Mouse (Mus musculus) urinary bladder, adult 18-20 months (tissue): ENCODE measurements at regions not wholly inside any gene's neighbourhood (a gene's known extent, or its start where the extent isn't known, plus 50 kb on each side); places are given as distances from the start of the nearest gene placed in this dataset.

Experiments
- DNase-seq, 2 experiments: peaks; one replicate each; pipeline ENCODE4 v3.0.0; 2022; ENCODE audit warnings: low spot score in 2 of 2, mixed read lengths in 2 of 2

DNA sequence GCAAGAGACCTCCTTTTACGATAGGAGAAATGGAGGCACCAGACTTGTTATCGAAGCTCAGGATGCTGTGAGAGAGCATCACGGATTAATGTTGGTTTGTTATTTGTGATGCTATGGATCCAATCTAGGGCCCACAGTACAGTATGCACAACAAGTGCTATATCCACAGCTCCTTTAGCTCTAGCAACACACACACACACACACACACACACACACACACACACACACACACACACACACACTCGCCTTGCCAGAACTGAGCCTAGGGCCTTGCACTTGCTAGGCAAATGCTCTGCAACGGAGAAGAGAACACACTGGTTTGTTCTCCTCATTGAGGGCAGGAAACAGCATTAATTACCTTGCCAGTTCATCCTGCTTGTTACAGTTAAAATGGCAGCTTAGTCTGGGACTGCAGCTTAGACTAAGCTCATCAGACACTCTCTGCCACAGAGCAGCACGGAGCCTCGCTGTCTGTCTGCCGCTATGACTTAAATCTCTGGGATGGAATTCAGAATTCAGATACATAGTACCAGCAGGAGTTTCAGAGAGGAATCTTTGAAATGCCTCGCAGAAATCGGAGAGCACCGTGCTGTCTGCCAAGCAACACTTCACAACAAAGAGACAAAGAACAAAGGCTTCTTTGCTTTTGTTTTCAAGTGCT, 285.0 kb downstream of the Rngtt start:
- no peak for DNase-seq

DNA sequence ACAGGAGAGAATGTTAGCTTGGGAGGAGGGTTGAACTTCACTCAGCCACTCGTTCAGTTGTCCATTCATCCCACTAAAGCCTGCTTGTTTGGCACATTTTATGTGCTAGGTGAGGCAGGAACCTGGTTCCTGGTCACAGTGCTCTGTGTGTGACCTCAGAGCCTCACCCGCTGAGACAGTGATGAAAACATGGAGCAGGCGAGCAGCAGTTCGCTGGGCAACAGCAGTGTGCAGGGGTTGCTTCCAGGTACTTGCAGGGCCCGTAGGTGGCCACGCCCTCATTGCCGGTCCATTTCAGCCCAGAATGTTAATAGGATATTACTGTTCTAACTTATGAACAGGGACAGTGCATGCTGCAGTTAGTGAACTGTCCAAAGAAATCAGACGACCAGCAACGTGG, 285.7 kb downstream of the Rngtt start:
- DNase-seq, result no peak

DNA sequence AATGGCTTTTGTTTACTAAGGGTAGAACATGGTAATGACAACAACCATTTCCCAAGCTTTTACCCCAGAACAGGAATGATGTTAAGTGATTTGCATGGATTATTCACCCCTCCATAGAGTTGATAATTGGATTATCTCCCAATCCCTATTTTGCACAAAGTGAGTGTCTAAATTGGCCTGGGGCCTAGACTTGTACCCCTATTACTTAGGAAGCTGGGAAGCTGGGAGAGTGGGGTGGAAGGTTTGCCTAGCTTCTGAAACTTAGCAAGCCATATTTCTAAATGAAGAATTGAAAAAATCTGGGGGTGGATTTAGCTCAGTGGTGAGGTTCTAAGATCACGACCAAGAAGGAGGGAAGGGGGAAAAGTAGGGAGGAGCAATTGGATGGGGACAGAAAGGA, 289.9 kb downstream of the Rngtt start:
- no peak for DNase-seq

DNA sequence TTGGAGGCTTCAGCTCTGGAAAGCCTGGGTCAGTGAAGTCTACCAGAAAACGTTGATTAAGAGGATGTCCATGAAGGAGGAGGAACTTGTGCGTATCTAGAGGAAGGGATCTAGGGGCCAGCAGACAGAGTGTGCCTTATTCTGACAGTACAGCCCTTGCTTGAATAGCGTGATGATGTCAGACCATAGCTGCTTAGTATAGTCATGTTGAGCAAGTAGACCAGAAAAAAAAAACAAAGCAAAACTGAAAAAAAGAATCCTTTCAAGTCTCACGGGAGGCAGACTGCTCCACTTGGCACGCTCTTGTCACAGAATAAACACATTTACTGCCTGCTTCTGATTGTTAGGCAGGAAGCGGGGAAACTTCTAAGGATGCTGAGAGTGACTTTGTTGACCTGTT, 290.7 kb downstream of the Rngtt start:
- no peak for DNase-seq

DNA sequence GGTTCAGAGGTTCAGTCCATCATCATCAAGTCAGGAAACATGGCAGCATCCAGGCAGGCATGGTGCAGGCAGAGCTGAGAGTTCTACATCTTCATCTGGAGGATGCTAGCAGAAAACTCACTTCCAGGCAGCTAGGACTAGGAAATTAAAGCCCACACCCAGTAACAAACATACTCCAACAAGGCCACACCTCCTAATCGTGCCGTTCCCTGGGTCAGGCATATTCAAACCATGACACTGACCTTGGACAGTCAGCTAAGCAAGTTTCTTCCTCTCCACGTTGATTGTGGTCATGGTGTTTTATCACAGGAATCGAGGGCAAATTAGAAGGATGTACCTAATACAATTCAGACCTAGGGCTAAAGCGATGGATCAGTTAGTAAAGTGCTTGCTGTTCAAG, 294.5 kb downstream of the Rngtt start:
- DNase-seq, result no peak

DNA sequence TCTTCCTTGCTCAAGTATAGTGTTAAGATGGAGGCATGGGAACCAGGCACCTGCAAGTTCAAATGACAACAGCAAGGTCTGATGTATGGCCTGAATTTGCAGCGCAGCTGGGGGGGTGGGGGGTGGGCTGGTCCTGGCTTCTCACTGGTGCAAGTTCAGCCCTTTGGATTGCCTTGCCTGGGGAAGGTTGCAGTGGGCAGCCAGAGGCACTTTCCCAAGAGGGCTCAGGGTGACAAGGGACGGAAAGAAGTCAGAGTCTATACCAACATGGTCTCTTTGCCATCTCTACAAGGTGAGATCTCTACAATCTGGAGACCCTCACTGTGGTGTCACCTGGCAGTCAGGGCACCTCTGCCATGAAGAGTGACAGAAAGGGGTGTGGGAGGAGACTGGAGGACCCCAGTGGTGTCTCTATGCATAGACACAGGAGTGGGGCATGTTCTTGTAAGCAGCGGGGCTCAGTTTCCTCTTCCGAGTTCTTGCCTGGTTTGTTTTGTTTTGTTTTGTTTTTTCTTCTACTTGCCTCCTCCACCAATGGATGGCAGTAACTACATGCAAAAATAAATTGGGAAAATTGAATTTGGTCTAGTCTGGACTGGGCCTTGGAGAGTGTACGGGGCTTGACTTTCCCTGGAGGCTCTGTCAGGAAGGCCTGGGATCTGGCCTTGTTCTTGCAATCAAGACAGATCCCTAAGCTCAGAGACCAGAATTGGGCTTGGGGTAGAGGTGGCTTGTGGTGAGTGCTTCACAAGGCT, 284.4 kb upstream of the Cnr1 start:
- DNase-seq, result no peak

DNA sequence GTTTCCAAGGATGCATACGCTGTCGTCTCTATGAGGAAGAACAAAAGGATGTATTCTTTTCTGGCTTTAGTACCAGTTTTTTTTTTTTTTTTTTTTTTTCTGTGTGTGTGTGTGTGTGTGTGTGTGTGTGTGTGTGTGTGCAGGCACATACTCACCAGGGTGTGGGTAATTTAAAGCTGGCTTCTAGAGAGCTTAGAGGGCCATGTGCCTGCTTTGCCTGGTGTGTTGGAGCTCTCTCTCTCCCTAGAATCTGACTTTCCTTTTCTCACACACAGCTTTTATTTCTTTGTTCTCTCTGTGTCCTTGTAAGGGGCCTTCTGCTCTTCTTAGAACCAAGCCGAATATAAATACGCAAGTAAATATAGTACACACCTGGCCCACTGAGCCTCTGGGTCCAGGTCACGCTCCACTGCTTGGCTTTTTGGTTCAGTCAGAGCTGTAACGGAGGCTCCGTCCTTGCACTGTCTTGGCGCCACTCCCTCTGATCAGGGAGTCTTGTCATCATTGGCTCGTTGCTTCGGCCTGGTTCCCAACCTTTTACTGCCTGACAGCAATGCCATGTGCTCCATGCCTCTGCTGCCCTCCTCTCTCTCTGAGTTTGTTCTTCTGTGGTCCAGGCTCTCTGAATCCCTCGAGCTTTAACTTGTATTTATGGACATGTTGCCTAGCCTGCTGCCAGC, 283.7 kb upstream of the Cnr1 start:
- DNase-seq, result no peak

DNA sequence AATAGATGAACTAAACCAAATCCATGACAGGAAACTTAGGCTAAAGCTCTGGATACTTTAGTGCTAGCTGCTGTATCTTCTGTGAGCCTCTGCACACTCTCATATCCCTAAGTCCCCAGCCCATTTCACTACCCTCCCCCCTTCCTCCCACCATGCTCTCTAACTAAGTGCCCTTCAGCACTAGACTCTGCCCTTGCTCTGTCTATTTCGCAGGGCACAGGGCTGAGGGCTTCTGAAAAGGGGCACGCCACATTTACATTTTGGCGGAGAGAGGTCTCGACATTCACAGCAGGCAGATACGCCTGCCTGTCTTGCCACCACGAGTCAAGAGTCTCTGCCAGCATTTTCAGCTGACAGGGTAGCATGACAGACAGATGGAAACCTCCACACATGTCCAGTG, 282.5 kb upstream of the Cnr1 start:
- DNase-seq, result no peak

DNA sequence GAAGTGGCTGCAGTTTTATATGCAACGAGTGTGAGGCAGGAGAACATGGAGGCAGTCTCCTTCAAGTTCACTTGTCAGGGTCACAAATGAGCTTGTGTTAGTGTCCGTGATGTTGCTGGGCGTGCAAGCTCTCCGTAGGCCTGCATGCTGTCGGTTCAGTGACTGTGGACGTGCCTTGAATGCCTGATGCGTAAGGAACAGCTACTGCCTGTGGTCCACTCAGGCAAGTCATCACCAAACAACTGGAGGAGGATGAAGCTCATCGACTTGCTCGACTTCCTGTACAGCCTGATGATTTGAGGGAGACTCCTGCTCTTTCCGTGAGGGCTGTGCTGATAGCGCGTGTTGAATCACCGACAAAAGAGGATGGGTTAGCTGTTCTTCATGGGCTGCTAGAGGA, 281.9 kb upstream of the Cnr1 start:
- no peak for DNase-seq

DNA sequence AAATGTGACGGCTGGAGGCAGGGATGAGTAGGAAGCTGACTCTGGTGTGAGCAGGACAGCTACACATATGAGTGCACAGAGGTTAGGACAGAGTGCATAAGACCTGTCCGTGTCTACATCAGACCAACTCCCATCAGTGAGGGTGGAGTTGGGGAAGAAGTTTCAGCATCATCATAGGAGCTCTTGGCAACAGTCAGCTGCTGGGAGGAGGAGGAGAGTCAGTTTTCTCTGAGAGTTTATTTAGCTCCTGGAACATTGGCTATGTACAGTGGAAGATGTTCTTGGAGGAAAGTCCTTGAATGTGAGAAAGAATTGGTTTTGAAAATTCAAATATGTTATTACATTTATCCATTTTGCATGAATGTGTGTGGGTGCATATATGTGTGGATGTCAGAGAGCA, 279.2 kb upstream of the Cnr1 start:
- no peak for DNase-seq

DNA sequence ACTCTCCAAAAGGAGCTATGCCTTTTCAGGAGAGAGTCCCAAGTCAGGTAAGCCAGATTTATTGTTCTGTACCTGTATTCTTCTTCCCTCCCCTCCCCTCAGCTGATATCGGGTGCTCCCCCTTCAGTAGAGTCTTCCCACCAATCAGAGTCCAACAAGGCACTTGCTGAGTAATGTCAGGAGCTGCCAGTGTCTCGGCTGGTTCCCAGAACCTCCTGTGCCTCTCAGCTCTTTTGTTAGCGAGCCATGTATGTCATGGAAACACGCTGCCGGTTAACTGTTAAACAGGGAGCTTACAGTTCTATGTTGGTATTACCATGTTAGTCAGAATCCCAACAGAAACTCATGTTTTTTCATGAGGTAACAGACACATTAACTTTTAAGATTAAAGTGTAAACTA, 273.1 kb upstream of the Cnr1 start:
- no peak for DNase-seq

DNA sequence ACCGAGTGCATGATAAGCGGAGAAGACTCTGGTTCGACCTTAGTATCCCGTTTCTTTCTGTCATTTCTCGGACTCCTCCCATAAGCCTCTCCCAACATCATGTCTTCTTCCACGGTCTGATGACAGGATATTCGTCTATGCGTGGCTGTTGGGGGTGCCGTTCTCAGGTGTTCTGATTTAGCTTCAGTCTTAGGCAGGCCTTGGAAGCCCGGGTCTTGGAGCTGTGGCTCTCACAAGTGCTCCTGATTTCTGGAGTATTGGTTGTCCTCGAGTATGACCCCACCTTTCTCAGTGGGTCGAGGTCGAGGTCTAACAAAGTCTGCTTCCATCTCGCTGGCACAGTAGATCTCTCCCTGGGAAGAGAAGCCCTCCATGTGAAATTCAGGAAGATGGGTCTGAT, 264.6 kb upstream of the Cnr1 start:
- no peak for DNase-seq

DNA sequence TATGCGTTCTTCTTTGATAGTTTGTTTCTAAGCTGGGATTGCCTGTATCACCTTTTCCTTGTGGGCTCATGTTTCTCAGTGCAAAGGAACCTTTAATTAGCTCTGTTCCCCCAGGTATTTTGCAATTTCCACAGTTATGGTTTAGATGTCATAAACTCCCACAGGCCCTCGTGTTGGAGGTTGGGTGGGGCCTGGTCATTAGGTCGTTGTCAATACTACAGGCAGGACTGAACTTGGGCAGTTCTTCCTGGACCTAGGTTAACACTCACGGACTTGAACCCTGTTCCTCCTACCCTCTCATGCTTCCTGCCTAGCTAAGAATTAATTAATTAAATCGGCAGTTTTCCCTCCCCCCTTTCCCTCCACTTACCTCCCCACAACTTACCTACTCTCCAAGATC, 263.8 kb upstream of the Cnr1 start:
- DNase-seq, result no peak

DNA sequence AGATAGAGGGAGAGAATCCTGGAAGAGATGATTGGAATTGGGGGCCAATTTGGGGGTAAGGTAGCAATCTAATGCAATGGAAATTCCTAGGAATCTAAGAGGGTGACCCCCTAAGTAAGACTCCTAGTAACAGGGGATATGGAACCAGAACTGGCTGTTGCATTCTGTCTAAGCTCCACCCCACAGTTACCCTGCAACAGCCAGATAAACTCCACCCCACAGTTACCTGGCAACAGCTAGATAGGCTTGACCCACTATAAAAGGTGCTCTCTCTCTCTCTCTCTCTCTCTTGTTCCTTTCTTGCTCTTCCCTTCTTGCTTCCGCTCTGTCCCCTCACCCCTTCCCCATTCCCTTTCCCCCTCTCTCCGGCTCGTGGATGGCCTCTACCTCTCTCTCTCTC, 262.5 kb upstream of the Cnr1 start:
- no peak for DNase-seq

DNA sequence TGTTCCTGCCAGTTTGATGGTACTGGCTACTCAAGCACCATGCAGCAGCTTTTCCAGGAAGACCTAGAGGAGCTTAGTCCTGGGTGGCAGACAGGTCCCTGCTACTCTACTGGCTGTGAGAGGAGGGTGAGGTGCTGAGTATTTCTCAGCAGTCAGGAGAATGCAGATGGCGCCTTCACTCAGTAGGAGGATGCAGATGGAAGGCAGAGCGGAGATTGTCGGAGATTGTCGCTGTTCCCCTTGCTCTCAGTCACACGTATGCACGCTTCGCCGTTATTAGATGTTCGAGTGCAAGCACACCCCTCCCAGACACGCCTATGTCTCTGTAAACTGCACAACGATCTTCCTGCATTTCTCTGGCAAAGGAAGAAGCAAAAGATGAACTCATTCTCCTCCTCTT, 261.4 kb upstream of the Cnr1 start:
- no peak for DNase-seq

DNA sequence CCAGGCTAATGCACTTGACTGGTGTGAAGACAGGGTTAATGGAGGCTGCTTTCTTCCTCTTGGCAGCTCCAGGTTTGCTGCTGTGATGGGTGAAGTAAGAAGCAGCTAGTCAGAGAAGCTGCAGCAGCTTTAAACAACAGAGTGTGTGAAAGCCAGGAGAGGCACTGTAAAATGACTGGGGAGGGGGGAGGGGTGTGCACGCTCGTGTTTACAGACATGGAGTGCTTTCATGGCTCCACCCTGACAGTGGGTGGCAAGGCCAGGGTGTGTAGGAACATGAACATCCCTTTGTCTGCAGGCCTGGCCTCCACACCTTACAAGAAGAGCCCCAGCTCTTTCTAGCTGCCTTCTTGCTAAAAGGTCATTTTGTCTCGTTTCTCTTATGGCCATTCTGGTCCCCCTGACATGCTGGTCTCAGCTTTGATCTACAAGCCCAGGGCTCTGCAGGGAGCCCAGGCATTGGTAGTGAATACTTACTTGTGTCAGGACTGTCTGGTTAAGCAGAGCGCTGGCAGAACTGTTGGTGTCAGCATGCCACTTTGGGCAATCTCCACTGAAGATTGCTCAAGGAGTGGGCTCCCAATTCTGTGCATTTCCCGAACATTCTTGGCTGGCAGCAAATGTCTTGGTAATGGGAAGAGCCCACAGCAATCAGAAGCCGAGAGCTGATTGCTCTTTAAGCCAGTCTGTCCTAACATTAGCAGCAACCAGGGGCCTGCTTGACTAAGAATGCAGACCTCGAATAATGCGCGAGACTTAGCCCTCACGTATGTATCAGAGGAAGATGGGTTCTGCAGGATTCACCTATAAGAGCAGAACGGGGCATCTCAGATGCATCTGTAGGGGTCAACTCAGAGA, 260.5 kb upstream of the Cnr1 start:
- no peak for DNase-seq

DNA sequence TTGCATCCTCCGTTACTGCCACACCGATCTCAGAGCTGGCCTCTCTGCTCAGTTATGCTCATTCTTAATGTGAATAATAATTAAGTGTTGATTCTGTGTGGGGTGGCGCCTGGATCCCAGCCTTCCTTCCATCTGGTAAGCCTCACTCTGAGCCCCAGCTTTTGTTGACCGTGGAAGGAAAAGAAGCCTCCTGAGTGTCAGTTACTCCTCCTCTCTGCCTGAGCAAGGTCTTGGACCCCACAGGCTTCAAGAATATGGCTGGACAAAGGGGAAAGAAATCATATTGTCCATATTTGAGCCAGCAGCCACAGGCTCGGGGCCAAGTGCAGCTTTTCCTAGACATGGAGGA, 259.9 kb upstream of the Cnr1 start:
- DNase-seq, result no peak

DNA sequence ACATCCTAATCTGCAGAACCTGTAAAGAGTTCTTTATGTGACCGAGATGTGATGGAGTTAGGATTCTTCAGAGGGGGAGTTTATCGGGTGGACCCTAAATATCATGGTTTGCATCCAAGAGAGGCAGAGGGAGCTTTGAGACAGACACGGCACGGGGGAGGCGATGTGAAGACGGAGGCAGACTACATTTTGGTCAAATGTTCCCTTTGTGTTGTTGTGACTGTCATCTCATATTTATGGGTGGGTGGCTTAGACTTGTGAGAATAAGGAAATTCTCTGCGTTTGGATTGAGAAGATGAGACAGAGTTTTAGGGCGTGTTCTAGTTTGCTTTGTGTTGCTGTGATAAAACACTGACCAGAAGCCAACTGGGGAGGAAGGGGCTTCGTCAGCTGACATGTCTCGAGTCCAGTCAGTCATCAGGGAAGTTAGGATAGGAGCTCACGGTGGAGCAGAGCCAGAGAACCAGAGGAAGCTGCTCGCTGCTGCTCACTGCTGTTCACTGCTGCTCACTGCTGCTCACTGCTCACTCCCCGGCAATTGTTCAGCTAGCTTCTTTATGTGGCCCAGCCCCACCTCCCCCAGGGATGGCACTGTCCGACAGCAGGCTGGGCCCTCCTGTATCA, 259.0 kb upstream of the Cnr1 start:
- DNase-seq, result no peak

DNA sequence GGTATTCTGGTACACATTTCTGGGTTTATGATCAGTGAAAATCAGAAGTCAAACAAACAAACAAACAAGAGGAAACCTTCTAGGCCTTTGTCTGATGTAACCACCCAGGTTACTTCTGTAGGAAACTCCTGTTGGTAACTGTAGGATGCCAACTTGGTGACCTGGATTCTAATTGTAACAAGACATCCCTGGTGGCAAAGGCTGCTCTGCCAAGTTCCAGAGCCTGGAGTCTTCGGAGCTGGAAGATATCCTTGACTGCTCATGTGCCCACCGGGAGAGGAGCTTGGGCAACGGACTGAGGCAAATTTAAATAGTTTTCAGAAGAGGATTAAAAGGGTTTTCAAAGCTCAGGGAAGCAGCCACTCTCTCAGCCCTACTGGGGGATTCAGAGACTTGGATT, 256.0 kb upstream of the Cnr1 start:
- no peak for DNase-seq

DNA sequence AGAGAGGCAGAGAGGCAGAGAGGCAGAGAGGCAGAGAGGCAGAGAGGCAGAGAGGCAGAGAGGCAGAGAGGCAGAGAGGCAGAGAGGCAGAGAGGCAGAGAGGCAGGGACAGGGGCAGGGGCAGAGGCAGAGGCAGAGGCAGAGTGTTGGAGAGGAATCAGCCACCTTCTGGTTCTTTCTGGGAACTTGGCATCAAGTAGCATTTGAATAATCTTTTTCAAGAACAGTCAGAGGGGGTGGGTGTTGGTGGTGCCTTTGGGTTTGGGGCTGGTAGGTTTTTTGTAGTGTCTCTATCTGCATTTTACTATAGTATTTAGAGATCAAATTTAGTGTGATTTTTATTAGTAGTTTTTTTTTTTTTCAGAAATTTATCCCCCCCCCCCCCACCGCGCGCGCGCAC, 249.3 kb upstream of the Cnr1 start:
- no peak for DNase-seq

DNA sequence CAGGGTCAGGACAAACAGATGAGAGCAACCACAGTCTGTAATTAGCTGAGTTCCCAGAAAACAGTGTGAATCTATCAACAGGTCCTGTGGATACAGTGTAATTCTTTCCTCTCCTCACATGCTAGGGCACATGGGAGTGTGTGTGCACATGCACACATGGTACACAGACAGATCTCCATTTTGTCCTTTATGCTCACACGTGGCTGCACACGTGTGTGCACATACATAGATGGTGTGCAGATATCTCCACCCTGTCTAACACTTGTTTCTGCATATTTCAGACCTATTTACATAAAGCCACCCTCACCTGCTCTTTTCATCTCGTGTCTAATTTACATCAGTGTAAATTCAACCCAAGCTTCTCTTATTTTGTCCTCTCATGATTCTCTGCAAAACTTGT, 245.0 kb upstream of the Cnr1 start:
- no peak for DNase-seq

DNA sequence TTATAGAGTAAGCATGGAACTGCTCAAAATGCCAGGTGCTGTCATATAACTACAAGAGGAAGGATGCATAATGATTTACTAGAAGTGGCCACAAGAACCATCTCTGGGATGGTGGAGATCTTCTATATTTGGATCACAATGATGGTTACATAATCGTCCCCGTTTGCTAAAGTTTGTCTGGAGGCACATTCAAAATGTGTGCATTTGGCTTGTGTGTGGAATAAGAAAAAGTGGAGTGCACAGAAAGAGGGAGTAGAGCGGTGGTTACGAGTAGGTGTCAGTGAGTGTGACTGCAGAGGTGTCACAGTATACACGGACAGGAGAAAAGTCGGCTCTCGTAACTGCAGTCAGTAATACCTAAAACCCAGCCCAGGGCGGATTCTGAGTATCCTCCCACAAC, 238.3 kb upstream of the Cnr1 start:
- DNase-seq, result no peak
